Mouse (Mus musculus) kidney, adult 9 months (tissue): Measurements from ENCODE around the gene Dlgap4.
A peak's percentile ranks its signal among the peaks of the same experiment; 100 is the strongest.

ENCODE experiments used
- DNase-seq: peaks from one replicate; pipeline ENCODE4 v3.0.0; 2022

The Dlgap4 gene

GRCm38 (mm10) chr2:156613541-156614257, at the start of gene Dlgap4:
Gene Dlgap4, plus strand, starts transcription at chr2:156613705.
- no peak for DNase-seq

GRCm38 (mm10) chr2:156566512-156566911, 47.0 kb upstream of the Dlgap4 start:
- no peak for DNase-seq

- no peak for DNase-seq
Measured at GRCm38 (mm10) chr2:156568647-156569046, 44.9 kb upstream of the Dlgap4 start.

DNA sequence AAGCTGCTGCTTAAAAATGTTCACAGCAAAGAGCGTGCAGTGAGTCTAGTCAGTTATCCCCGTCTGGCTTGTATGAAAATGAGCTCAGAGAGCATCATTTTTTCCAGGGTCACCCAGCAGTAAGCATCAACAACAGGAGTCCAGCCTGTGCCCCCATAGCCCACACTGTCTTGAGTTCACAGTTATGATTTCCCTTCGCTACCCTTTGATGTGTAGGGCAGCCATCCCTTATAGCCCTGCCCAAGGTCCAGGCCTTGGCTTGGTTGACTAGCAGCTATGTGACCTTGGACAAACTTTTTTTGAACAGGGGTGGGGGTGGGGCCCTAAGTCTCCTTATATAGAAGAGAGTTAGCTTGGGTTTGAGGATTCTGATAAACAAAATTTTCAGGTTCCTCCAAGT, 44.2 kb upstream of the Dlgap4 start:
- DNase-seq: no peak

GRCm38 (mm10) chr2:156571521-156571920, 42.0 kb upstream of the Dlgap4 start:
- peak; percentile 35 for DNase-seq

- DNase-seq: no peak
Measured at GRCm38 (mm10) chr2:156576850-156577587, 36.5 kb upstream of the Dlgap4 start.

- no peak for DNase-seq
Measured at GRCm38 (mm10) chr2:156580507-156580906, 33.0 kb upstream of the Dlgap4 start.

DNA sequence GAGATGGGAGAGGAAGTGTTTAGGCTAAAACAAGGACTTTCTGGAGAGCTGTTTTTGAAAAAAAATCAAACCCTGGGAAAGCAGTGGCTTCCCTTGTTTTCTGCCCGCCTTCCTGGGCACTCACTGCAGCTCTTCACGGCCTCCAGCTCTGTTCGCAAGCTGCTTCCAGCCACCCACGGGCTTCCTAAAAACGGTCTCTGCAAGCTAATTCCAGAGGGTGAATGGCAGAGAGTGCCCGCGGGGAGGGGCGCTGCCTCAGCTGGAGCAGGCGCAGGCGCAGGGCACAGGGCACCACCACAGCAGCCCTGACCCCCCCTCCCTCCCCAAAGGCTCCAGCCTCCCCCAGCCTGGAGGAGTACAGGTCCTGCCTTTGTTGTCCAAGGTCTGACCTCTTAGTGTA, 32.3 kb upstream of the Dlgap4 start:
- DNase-seq: no peak

- DNase-seq: no peak
Measured at GRCm38 (mm10) chr2:156582887-156583286, 30.6 kb upstream of the Dlgap4 start.

- DNase-seq: peak; percentile 12
Measured at GRCm38 (mm10) chr2:156584154-156584796, 29.2 kb upstream of the Dlgap4 start.

GRCm38 (mm10) chr2:156584797-156585471, 28.6 kb upstream of the Dlgap4 start:
- peak; percentile 53 for DNase-seq

DNA sequence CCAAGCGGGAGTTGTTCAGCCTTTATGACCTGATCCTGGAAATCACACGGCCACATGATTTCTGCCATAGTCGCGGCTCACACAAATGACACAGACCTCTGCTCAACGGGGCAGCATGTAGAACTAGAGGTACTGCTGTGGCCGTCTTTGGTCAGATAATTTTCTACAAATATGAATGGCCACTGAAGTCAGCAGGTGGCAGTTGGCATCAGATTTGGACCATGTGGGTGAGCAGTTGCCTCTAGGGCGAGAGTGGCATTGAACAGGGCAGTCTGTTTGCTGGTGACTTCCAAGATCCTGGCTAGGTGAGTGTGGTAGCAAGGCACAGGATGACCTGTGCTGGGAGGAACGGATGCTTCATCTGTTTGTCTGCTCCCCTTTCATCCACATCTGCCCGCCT, 24.0 kb upstream of the Dlgap4 start:
- no peak for DNase-seq

GRCm38 (mm10) chr2:156594987-156595490, 18.5 kb upstream of the Dlgap4 start:
- no peak for DNase-seq

GRCm38 (mm10) chr2:156602581-156602980, 10.9 kb upstream of the Dlgap4 start:
- no peak for DNase-seq

GRCm38 (mm10) chr2:156603671-156604070, 9.8 kb upstream of the Dlgap4 start:
- DNase-seq: no peak

DNA sequence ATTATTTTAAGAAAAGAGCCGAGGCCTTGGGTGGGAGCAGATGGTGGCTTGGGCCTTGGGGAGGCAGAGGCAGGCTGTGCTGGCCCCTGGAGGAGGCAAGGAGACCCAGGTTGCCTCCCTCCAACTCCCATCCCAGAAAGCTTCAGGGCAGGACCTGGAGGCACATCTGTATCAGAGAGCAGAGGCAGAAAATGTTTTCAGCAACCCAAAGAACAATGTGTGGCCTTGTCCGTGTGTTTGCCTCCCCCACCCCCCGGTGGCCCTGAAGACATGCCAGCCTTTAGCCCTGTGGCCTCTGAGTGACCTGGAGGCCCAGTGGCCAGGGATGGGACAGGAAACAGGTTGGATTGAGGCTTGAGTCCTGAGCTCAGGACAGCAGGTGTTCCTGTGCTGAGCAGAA, 8.4 kb upstream of the Dlgap4 start:
- DNase-seq: no peak

GRCm38 (mm10) chr2:156605971-156606370, 7.5 kb upstream of the Dlgap4 start:
- DNase-seq: no peak

- DNase-seq: peak; percentile 25
Measured at GRCm38 (mm10) chr2:156613081-156613540, 394 bp upstream of the Dlgap4 start.

DNA sequence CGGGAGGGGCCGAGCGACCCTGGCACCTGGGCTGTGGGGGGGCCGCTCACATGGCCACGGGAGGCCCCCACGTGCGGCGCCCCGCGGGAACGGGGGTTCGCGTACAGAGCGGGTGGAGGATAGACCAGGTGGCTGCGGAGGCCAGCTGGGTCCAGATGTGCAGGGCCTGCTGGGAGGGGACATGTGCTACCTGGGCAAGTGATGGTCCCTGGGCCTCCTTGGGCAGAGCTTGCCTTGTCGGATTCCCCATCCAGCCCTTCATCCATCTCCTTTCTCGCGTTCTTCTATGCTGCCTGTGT, 702 bp downstream of the Dlgap4 start:
- DNase-seq: no peak

DNA sequence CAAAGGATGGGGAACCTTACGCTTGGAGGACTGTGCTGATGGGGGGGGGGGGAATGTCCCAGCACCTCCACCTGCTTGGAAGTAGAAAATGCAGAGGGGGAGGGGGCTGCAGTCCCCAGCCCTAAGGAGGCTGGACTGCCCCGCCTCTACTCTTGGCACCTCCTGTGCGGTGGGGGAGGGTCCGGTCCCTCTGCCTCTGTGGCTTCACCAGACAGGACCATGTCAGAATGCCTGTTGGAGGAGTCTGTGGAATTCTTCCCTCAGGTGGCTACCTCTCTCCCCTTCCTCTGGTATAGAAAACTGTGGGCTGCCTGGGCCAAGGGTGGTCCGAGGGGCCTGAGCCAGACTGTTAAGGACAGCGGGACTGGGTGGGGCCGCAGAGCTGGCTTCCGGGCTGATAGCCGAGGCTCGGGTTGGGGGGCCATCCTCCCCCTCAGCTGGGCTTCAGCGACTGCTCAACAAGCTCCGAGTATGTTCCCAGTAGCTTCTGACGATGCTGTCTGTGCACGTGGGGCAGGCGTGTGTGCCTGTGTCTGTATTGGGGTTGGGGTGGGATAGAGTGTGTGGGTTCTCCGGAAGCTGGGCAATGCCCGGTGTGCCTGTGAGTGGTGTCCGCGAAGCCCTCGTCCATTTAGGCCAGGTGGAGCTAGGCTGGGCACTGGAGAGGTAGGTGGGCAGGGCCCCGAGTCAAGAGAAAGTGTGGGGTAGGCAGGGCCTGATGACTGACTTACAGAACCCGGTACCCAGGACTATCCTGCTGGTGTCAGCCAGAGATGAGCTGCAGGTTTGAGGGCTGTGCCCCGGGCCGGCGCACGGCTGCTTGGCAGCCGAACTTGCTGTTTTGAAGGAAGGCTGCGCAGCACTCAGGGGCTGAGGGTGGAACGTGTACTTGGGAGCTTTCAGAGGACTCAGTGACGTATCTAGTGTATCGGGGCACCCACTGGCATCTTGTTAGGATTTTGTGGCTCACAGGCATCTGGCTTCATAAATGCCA, 1.5 kb downstream of the Dlgap4 start:
- DNase-seq: no peak

GRCm38 (mm10) chr2:156616513-156616912, 3.0 kb downstream of the Dlgap4 start:
- no peak for DNase-seq

GRCm38 (mm10) chr2:156617536-156617935, 4.0 kb downstream of the Dlgap4 start:
- DNase-seq: no peak
